Mouse (Mus musculus) forebrain, embryonic 16.5 days (tissue): ENCODE data around the gene AA986860. TPM values are rescaled to one million over a fixed set of nuclear protein-coding genes. Genes with fewer than 3 reads are reported as not detected.

ENCODE experiments used
- ATAC-seq: fragments of 200-750 bp; cut with Nextera tagmentation; 2 replicates; pipeline ENCODE4 v1.8.0; 2017; ENCODE audit warnings: mild to moderate bottlenecking, moderate library complexity
- H3K27ac ChIP-seq: fragments of 300-500 bp; sonication (generic); 2 replicates; pipeline ENCODE4 v1.5.1; 2014; ENCODE audit warnings: low read length, control low read depth
- H3K27me3 ChIP-seq: fragments of 300-500 bp; sonication (generic); replicated peaks from 2 replicates; pipeline ENCODE4 v1.6.1; 2014; ENCODE audit warnings: low read length; ENCODE audit not compliant: control insufficient read depth, insufficient read depth
- H3K36me3 ChIP-seq: fragments of 300-500 bp; sonication (generic); 2 replicates; pipeline ENCODE4 v1.6.1; 2014; ENCODE audit not compliant: control insufficient read depth, insufficient read depth
- H3K4me1 ChIP-seq: fragments of 300-500 bp; sonication (generic); replicated peaks from 2 replicates; pipeline ENCODE4 v1.6.1; 2014; ENCODE audit warnings: low read length; ENCODE audit not compliant: control insufficient read depth, insufficient read depth
- H3K4me2 ChIP-seq: fragments of 300-500 bp; sonication (generic); 2 replicates; pipeline ENCODE4 v1.6.1; 2014; ENCODE audit warnings: mild to moderate bottlenecking, low read length, control low read depth
- H3K4me3 ChIP-seq: fragments of 300-500 bp; sonication (generic); replicated peaks from 2 replicates; pipeline ENCODE4 v1.5.1; 2014; ENCODE audit warnings: mild to moderate bottlenecking, low read length, control low read depth
- H3K9ac ChIP-seq: fragments of 300-500 bp; sonication (generic); replicated peaks from 2 replicates; pipeline ENCODE4 v1.6.1; 2014; ENCODE audit warnings: low read depth, low read length, control low read depth
- H3K9me3 ChIP-seq: fragments of 300-500 bp; sonication (generic); 2 replicates; pipeline ENCODE4 v1.6.1; 2016; ENCODE audit warnings: low read length; ENCODE audit not compliant: control insufficient read depth
- WGBS: fragments of 180-500 bp; shearing (Covaris S2); extraction: QIAGEN DNeasy Blood & Tissue Kit; methylation state at CpG from one replicate; pipeline ENCODE4 v1.1.7; 2014; 5-methylcytosine and 5-hydroxymethylcytosine counted together
- polyA plus RNA-seq: library from polyadenylated mRNA; unstranded; fragments of >200 nt; fragmentation: Nextera tagmentation; extraction: Ambion mirVana; gene quantifications from 2 replicates; pipeline ENCODE4 v1.2.1, GENCODE M21; 2015

AA986860 gene
- polyA plus RNA-seq = 0.47 and 0.67 TPM in 2 replicates

GRCm38 (mm10) chr1:130731741-130732337 lies at the start of gene AA986860:
Gene AA986860 (plus strand): TSS chr1:130731976.
- H3K9me3 ChIP-seq = no peaks in the 10 kb centered on the region
- no peak within 1 kb of the TSS for H3K27ac ChIP-seq
- WGBS = 5% methylated on average over 10 of the region's 10 CpGs
- no peak within 1 kb of the TSS for H3K4me3 ChIP-seq
- H3K9ac ChIP-seq = no peak within 1 kb of the TSS
- no peak for ATAC-seq
- H3K4me2 ChIP-seq = no peak within 1 kb of the TSS
- H3K4me1 ChIP-seq = no peaks in the 10 kb centered on the region
- H3K27me3 ChIP-seq = no peaks in the 10 kb centered on the region
- H3K36me3 ChIP-seq = no peaks in the 10 kb centered on the region

GRCm38 (mm10) chr1:130683905-130684304 lies 47.9 kb upstream of the AA986860 start:
- ATAC-seq = no peak
- H3K9me3 ChIP-seq = no peaks in the 10 kb centered on the region
- no peaks in the 10 kb centered on the region for H3K27me3 ChIP-seq
- no peaks in the 10 kb centered on the region for H3K4me1 ChIP-seq
- 39% methylated on average over 1 of the region's 1 CpGs for WGBS
- no peak overlapping the region for H3K27ac ChIP-seq
- H3K9ac ChIP-seq = no peak overlapping the region
- H3K36me3 ChIP-seq = no peaks in the 10 kb centered on the region
- no peak overlapping the region for H3K4me3 ChIP-seq
- no peak overlapping the region for H3K4me2 ChIP-seq

- WGBS = 92% methylated on average over 5 of the region's 5 CpGs
Measured at GRCm38 (mm10) chr1:130698601-130699000, 33.2 kb upstream of the AA986860 start.

GRCm38 (mm10) chr1:130699937-130700633 lies 31.7 kb upstream of the AA986860 start:
- no peak overlapping the region for H3K9ac ChIP-seq
- H3K27ac ChIP-seq = no peak overlapping the region
- no peak overlapping the region for H3K4me3 ChIP-seq
- H3K36me3 ChIP-seq = peaks cover 48% of the 10 kb centered on the region
- H3K27me3 ChIP-seq = no peaks in the 10 kb centered on the region
- H3K4me1 ChIP-seq = no peaks in the 10 kb centered on the region
- ATAC-seq = no peak
- no peaks in the 10 kb centered on the region for H3K9me3 ChIP-seq
- WGBS = 89% methylated on average over 10 of the region's 10 CpGs
- no peak overlapping the region for H3K4me2 ChIP-seq

More at GRCm38 (mm10) chr1:130698601-130699000, 33.2 kb upstream of the AA986860 start:
- Histone ChIP-seq H3K36me3 (peaks cover 45% of the 10 kb centered on the region), H3K9me3 (no peaks in the 10 kb centered on the region), H3K27me3 (no peaks in the 10 kb centered on the region), H3K4me2 (no peak overlapping the region), H3K27ac (no peak overlapping the region), H3K4me1 (no peaks in the 10 kb centered on the region), H3K9ac (no peak overlapping the region), H3K4me3 (no peak overlapping the region)
- ATAC-seq = no peak

GRCm38 (mm10) chr1:130701976-130702375 lies 29.8 kb upstream of the AA986860 start:
- ATAC-seq = no peak
- Histone ChIP-seq H3K27me3 (no peaks in the 10 kb centered on the region), H3K36me3 (peaks cover 49% of the 10 kb centered on the region), H3K9me3 (no peaks in the 10 kb centered on the region), H3K4me3 (no peak overlapping the region), H3K9ac (no peak overlapping the region), H3K4me1 (no peaks in the 10 kb centered on the region), H3K4me2 (no peak overlapping the region), H3K27ac (no peak overlapping the region)
- WGBS = 96% methylated on average over 11 of the region's 11 CpGs

- no peak overlapping the region for H3K27ac ChIP-seq
- no peak for ATAC-seq
- no peak overlapping the region for H3K4me2 ChIP-seq
- no peaks in the 10 kb centered on the region for H3K9me3 ChIP-seq
- H3K4me1 ChIP-seq = no peaks in the 10 kb centered on the region
- 75% methylated on average over 2 of the region's 2 CpGs for WGBS
- no peak overlapping the region for H3K4me3 ChIP-seq
- no peaks in the 10 kb centered on the region for H3K27me3 ChIP-seq
- H3K36me3 ChIP-seq = peaks cover 46% of the 10 kb centered on the region
- no peak overlapping the region for H3K9ac ChIP-seq
Measured at GRCm38 (mm10) chr1:130703613-130704012, 28.2 kb upstream of the AA986860 start.

- H3K4me1 ChIP-seq = peaks cover 9% of the 10 kb centered on the region; the same call in 1 of the 2 replicates
- H3K36me3 ChIP-seq = peaks cover 9% of the 10 kb centered on the region
- ATAC-seq = no peak
- no peak overlapping the region for H3K4me2 ChIP-seq
- H3K4me3 ChIP-seq = no peak overlapping the region
- no peak overlapping the region for H3K9ac ChIP-seq
- 89% methylated on average over 22 of the region's 22 CpGs for WGBS
- no peaks in the 10 kb centered on the region for H3K27me3 ChIP-seq
- H3K27ac ChIP-seq = no peak overlapping the region
- no peaks in the 10 kb centered on the region for H3K9me3 ChIP-seq
Measured at GRCm38 (mm10) chr1:130710283-130711080, 21.3 kb upstream of the AA986860 start.

GRCm38 (mm10) chr1:130714046-130714445 lies 17.7 kb upstream of the AA986860 start:
- Histone ChIP-seq H3K9me3 (no peaks in the 10 kb centered on the region), H3K4me2 (no peak overlapping the region), H3K27me3 (no peaks in the 10 kb centered on the region), H3K4me3 (no peak overlapping the region), H3K36me3 (peaks cover 3% of the 10 kb centered on the region; the same call in 1 of the 2 replicates), H3K4me1 (peaks cover 18% of the 10 kb centered on the region), H3K27ac (no peak overlapping the region), H3K9ac (no peak overlapping the region)
- 79% methylated on average over 4 of the region's 4 CpGs for WGBS
- ATAC-seq = no peak

GRCm38 (mm10) chr1:130715561-130716217 lies 16.1 kb upstream of the AA986860 start, which contains the start of gene Gm29427:
Gene Gm29427 (minus strand): TSS chr1:130715799.
- WGBS = under 1% methylated on average over 38 of the region's 38 CpGs
- peak within 1 kb of the TSS; percentile 98 for H3K4me2 ChIP-seq
- H3K9me3 ChIP-seq = no peaks in the 10 kb centered on the region
- peak; percentile 92 for ATAC-seq
- peak within 1 kb of the TSS; percentile 89 for H3K27ac ChIP-seq
- no peaks in the 10 kb centered on the region for H3K27me3 ChIP-seq
- peaks cover 3% of the 10 kb centered on the region; the same call in 1 of the 2 replicates for H3K36me3 ChIP-seq
- H3K4me1 ChIP-seq = peaks cover 20% of the 10 kb centered on the region
- H3K4me3 ChIP-seq = peak within 1 kb of the TSS; percentile 99
- H3K9ac ChIP-seq = peak within 1 kb of the TSS; percentile 99
